Mouse (Mus musculus) cortical plate, adult 2 months (tissue): ENCODE results near the gene Atf7ip. TPM values are rescaled to one million over a fixed set of nuclear protein-coding genes. Genes with fewer than 3 reads are reported as not detected.
A peak's percentile ranks its signal among the peaks of the same experiment; 100 is the strongest.

Experiments used
- H3K27ac ChIP-seq: fragments of 200-500 bp; 2 replicates; pipeline ENCODE4 v1.5.1; 2012; ENCODE audit warnings: low read length, control low read depth, inconsistent platforms; ENCODE audit not compliant: insufficient read depth
- H3K4me1 ChIP-seq: fragments of 200-500 bp; 2 replicates; pipeline ENCODE4 v1.6.1; 2011; ENCODE audit warnings: low read length; ENCODE audit not compliant: control insufficient read depth, insufficient read depth
- H3K4me3 ChIP-seq: fragments of 200-500 bp; 2 replicates; pipeline ENCODE4 v1.5.1; 2011; ENCODE audit warnings: mild to moderate bottlenecking, low read length, control low read depth; ENCODE audit not compliant: insufficient read depth
- CTCF ChIP-seq: fragments of 200-500 bp; IDR thresholded peaks from 2 replicates; pipeline ENCODE4 v1.5.1; 2011; ENCODE audit warnings: mild to moderate bottlenecking, control low read depth, low read length; ENCODE audit not compliant: insufficient read depth; ENCODE audit errors: extremely low read depth
- POLR2A ChIP-seq: fragments of 200-500 bp; IDR thresholded peaks from 2 replicates; pipeline ENCODE4 v1.6.1; 2011; ENCODE audit warnings: mild to moderate bottlenecking, low read length, control low read depth; ENCODE audit not compliant: insufficient read depth; ENCODE audit errors: extremely low read depth
- polyA plus RNA-seq: library from polyadenylated mRNA; depleted of rRNA; stranded (reverse); fragments of >200 nt; gene quantifications from 2 replicates; pipeline ENCODE4 v1.2.3, GENCODE M21; 2012

The Atf7ip gene
- polyA plus RNA-seq, 1 experiment: 39.5 TPM

- peaks cover 2% of the 10 kb centered on the region; the same call in 1 of the 2 replicates for H3K4me1 ChIP-seq
- peak overlapping the region; percentile 65 for H3K27ac ChIP-seq
- no peak overlapping the region for H3K4me3 ChIP-seq
- TF ChIP-seq POLR2A (no peak), CTCF (no peak)
Observed at GRCm38 (mm10) chr6:136468974-136469792, 36.8 kb upstream of the Atf7ip start.

DNA sequence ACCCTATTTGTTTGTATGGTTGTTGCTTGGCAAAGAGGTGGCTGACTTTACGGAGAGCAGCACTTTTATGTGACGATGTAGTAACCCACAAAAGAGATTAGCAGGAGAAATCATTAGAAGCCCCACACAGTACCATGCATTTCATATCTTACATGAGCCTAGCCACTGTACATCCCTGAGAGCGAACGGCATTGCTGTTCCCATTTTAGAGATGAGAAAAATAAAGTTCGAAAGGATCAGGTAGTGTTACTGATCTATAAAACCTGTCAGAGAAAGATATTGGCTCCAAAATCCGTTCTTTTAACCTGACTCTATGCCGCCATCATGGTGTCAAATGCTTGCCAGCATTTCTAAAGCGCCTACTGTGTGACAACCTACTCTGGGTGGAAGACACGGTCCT is 36.2 kb upstream of the Atf7ip start:
- TF ChIP-seq POLR2A (no peak), CTCF (no peak)
- Histone ChIP-seq H3K27ac (peak overlapping the region; percentile 75), H3K4me3 (no peak overlapping the region), H3K4me1 (peaks cover 2% of the 10 kb centered on the region; the same call in 1 of the 2 replicates)

DNA sequence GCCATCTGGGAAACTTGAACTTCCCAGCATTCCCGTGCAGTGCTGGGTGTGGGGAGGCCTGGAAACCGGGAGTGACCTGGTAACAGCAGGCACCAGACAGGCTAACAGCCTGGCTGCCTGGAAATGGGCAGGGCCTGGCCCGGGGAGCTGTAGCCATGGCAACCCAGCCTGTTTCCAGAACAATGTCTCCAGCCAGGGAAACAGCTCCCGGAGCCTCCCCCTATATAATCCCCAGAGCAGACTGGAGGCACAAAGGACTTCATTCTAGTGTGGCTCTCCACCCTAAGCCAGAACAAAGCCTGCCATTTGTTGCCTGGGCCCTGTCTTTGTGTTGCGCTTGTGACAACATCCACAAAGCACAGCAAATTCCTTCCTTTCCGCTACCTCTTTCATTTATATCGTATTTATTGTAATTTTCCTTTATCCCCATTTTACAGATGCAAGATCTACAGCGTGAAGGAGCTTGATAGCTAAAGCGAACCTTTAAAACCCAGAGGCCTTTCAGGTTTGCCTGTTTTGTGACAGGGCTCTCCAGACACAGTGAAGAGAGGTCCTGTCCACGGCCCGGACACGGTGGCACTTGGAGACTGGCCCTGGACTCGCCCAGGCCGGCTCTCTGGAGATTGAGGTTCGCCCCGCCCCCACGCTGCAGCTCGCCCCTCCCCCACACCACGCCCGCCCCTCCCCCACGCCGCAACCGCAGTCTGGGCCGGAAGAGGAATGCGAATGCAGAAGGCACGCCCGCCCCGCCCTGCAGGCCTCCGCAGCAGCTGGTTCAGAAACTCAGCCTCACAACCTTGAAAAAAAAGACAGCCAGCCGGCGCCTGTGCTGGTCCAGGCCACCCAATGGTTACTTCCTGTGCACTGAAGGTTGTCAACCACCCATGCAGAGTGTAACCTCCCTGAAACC is 35.4 kb upstream of the Atf7ip start:
- H3K4me1 ChIP-seq: peaks cover 2% of the 10 kb centered on the region; the same call in 1 of the 2 replicates
- no peak overlapping the region for H3K4me3 ChIP-seq
- H3K27ac ChIP-seq: peak overlapping the region; percentile 77
- TF ChIP-seq POLR2A (no peak), CTCF (no peak)

- H3K27ac ChIP-seq: no peak overlapping the region
Observed at GRCm38 (mm10) chr6:136471601-136472000, 34.4 kb upstream of the Atf7ip start.

GRCm38 (mm10) chr6:136472779-136473178 is 33.2 kb upstream of the Atf7ip start:
- Histone ChIP-seq H3K4me3 (no peak overlapping the region), H3K27ac (no peak overlapping the region), H3K4me1 (peaks cover 2% of the 10 kb centered on the region; the same call in 1 of the 2 replicates)
- no peak for TF ChIP-seq CTCF
- no peak for TF ChIP-seq POLR2A

More at GRCm38 (mm10) chr6:136471601-136472000, 34.4 kb upstream of the Atf7ip start:
- Histone ChIP-seq H3K4me3 (no peak overlapping the region), H3K4me1 (peaks cover 2% of the 10 kb centered on the region; the same call in 1 of the 2 replicates)
- TF ChIP-seq CTCF (no peak), POLR2A (no peak)

DNA sequence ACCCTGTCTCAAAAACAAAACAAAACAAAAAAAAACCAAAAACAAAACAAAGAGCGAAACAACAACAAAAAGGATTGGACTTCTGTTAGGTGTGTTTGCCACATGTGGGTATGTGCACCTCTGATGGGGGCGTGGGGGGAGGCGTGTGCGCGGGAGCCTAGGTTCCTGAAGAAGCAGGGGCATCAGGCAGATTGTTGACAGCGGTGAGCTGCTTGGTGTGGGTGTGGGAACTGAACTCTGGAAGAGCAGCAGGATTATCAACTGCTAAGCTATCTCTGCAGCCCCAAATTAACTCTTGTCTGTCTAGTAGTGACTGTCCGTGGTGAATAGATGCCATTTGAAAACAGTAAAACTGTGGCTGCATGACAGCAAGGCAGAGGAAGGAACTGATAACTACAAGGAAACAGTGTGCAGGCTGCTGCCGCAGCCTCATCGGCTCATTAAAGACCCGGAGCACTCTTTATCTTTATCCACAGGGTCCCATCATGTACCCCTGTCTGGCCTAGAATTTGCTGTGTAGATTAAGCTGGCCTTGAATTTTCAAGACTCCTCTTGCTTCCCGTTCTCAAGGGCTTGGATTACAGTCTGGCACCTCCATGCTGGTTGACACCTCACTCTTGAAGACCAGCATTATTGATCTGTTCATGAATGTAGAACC is 32.4 kb upstream of the Atf7ip start:
- Histone ChIP-seq H3K27ac (no peak overlapping the region), H3K4me3 (no peak overlapping the region), H3K4me1 (peaks cover 2% of the 10 kb centered on the region; the same call in 1 of the 2 replicates)
- TF ChIP-seq CTCF: no peak
- no peak for TF ChIP-seq POLR2A

DNA sequence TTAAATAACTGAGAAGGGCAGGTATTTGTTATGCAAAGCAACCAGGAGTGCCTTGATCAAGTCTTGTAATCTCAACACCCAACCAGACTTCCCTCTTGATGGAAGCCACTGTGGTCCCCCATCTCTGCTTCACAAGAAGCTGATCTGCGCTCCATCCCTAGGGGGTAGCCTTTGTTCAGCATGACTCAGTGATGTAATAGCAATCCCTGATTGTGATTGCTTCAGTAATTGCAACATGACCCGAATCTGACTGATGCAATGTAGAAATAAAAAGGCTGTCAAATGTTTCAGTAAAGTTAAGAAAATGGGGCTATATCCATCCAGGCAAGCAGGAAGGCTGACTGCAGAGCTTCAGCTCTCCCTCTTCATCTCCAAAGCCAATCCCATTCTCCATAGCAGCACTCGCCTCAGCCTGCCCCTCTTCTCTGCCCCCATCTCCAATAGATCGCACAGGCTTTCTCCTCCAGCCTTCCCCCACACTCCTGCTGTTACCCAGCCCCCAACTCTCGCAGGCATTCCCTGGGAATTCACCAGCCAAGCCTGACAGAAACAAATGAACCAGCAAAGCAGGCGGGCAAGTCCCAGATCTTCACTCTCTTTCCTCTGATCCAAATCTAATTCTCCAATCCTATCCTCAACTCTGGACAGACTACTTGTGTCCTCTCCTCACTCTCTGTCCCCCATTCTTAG is 30.7 kb upstream of the Atf7ip start:
- TF ChIP-seq CTCF (no peak), POLR2A (no peak)
- Histone ChIP-seq H3K27ac (no peak overlapping the region), H3K4me1 (no peaks in the 10 kb centered on the region), H3K4me3 (no peak overlapping the region)

- Histone ChIP-seq H3K4me1 (no peaks in the 10 kb centered on the region), H3K27ac (no peak overlapping the region), H3K4me3 (no peak overlapping the region)
- TF ChIP-seq CTCF: no peak
- no peak for TF ChIP-seq POLR2A
Observed at GRCm38 (mm10) chr6:136477878-136478277, 28.1 kb upstream of the Atf7ip start.

DNA sequence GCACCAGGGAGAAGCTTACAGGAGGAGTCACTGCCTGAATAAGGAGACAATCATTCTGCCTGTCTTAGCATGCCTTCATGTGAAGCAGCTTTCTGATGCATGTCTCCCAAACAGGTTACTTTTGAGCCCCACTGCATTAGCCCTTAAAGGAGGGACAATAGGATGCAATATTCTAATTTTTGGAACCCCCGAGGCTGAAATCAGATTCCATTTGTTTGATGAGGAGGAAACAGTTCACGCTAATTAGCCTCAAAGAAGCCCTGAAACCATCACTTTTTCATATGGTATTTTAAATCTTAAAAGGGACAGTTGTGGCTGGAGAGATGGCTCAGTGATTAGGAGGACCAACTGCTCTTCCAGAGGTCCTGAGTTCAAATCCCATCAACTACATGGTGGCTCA is 22.4 kb upstream of the Atf7ip start:
- TF ChIP-seq POLR2A (no peak), CTCF (no peak)
- no peak overlapping the region for H3K27ac ChIP-seq
- H3K4me3 ChIP-seq: no peak overlapping the region
- H3K4me1 ChIP-seq: no peaks in the 10 kb centered on the region
